Mouse (Mus musculus): ENCODE measurements around the gene Vldlr. TPM values are rescaled to one million over a fixed set of nuclear protein-coding genes. Genes with fewer than 3 reads are reported as not detected.

Vldlr gene
- polyA plus RNA-seq, 1 experiment from 2014 or later = 38.4 TPM

- no peak overlapping the region for H3K9ac ChIP-seq (replicated peaks)
- H3K9me3 ChIP-seq = no peaks in the 10 kb centered on the region
- 91% methylated on average over 4 of the region's 4 CpGs for WGBS
- no peak overlapping the region for H3K27ac ChIP-seq (replicated peaks)
- H3K4me3 ChIP-seq = no peak overlapping the region
- H3K4me2 ChIP-seq (replicated peaks) = no peak overlapping the region
- peaks cover 90% of the 10 kb centered on the region for H3K36me3 ChIP-seq
- ATAC-seq (replicated peaks) = no peak
- no peaks in the 10 kb centered on the region for H3K27me3 ChIP-seq
- H3K4me1 ChIP-seq = no peaks in the 10 kb centered on the region
Measured at GRCm38 (mm10) chr19:27243527-27243926, 27.2 kb downstream of the Vldlr start.

GRCm38 (mm10) chr19:27254756-27255155 lies 38.5 kb downstream of the Vldlr start:
- H3K9me3 ChIP-seq = no peaks in the 10 kb centered on the region
- no peak overlapping the region for H3K9ac ChIP-seq (replicated peaks)
- H3K4me3 ChIP-seq = no peak overlapping the region
- H3K27me3 ChIP-seq = no peaks in the 10 kb centered on the region
- H3K27ac ChIP-seq (replicated peaks) = no peak overlapping the region
- no peaks in the 10 kb centered on the region for H3K4me1 ChIP-seq
- WGBS = 90% methylated on average over 5 of the region's 5 CpGs
- peaks cover 28% of the 10 kb centered on the region for H3K36me3 ChIP-seq
- H3K4me2 ChIP-seq (replicated peaks) = no peak overlapping the region
- ATAC-seq (replicated peaks) = no peak

- ATAC-seq (replicated peaks) = no peak
- Histone ChIP-seq H3K36me3 (peaks cover 19% of the 10 kb centered on the region; the same call in 1 of the 2 replicates), H3K9me3 (no peaks in the 10 kb centered on the region), H3K9ac (replicated peaks) (no peak overlapping the region), H3K4me2 (replicated peaks) (no peak overlapping the region), H3K27ac (replicated peaks) (no peak overlapping the region), H3K27me3 (no peaks in the 10 kb centered on the region), H3K4me1 (no peaks in the 10 kb centered on the region), H3K4me3 (no peak overlapping the region)
- WGBS = 85% methylated on average over 3 of the region's 3 CpGs
Measured at GRCm38 (mm10) chr19:27255678-27256077, 39.4 kb downstream of the Vldlr start.

GRCm38 (mm10) chr19:27260102-27260501 lies 43.8 kb downstream of the Vldlr start:
- Histone ChIP-seq H3K27me3 (no peaks in the 10 kb centered on the region), H3K9me3 (no peaks in the 10 kb centered on the region), H3K4me2 (replicated peaks) (no peak overlapping the region), H3K4me1 (no peaks in the 10 kb centered on the region), H3K4me3 (no peak overlapping the region), H3K9ac (replicated peaks) (no peak overlapping the region), H3K36me3 (no peaks in the 10 kb centered on the region), H3K27ac (replicated peaks) (no peak overlapping the region)
- no peak for ATAC-seq (replicated peaks)
- 59% methylated on average over 4 of the region's 4 CpGs for WGBS

- 87% methylated on average over 8 of the region's 8 CpGs for WGBS
- Histone ChIP-seq H3K27ac (replicated peaks) (no peak overlapping the region), H3K9me3 (no peaks in the 10 kb centered on the region), H3K27me3 (no peaks in the 10 kb centered on the region), H3K4me1 (no peaks in the 10 kb centered on the region), H3K36me3 (no peaks in the 10 kb centered on the region), H3K9ac (replicated peaks) (no peak overlapping the region), H3K4me3 (no peak overlapping the region), H3K4me2 (replicated peaks) (no peak overlapping the region)
- no peak for ATAC-seq (replicated peaks)
Measured at GRCm38 (mm10) chr19:27260621-27261278, 44.5 kb downstream of the Vldlr start.

- Histone ChIP-seq H3K9me3 (no peaks in the 10 kb centered on the region), H3K36me3 (no peaks in the 10 kb centered on the region), H3K27ac (replicated peaks) (no peak overlapping the region), H3K4me1 (no peaks in the 10 kb centered on the region), H3K27me3 (no peaks in the 10 kb centered on the region), H3K9ac (replicated peaks) (no peak overlapping the region), H3K4me3 (no peak overlapping the region), H3K4me2 (replicated peaks) (no peak overlapping the region)
- no peak for ATAC-seq (replicated peaks)
- 79% methylated on average over 3 of the region's 3 CpGs for WGBS
Measured at GRCm38 (mm10) chr19:27262141-27262540, 45.9 kb downstream of the Vldlr start.

GRCm38 (mm10) chr19:27273385-27273784 lies 57.1 kb downstream of the Vldlr start:
- Histone ChIP-seq H3K9me3 (no peaks in the 10 kb centered on the region), H3K36me3 (no peaks in the 10 kb centered on the region), H3K4me3 (no peak overlapping the region), H3K9ac (replicated peaks) (no peak overlapping the region), H3K27ac (replicated peaks) (no peak overlapping the region), H3K4me1 (no peaks in the 10 kb centered on the region), H3K4me2 (replicated peaks) (no peak overlapping the region), H3K27me3 (no peaks in the 10 kb centered on the region)
- no peak for ATAC-seq (replicated peaks)
- WGBS = 76% methylated on average over 2 of the region's 2 CpGs

GRCm38 (mm10) chr19:27274382-27274781 lies 58.1 kb downstream of the Vldlr start:
- H3K27me3 ChIP-seq = no peaks in the 10 kb centered on the region
- H3K9ac ChIP-seq (replicated peaks) = no peak overlapping the region
- H3K9me3 ChIP-seq = no peaks in the 10 kb centered on the region
- no peak overlapping the region for H3K4me3 ChIP-seq
- no peak overlapping the region for H3K27ac ChIP-seq (replicated peaks)
- H3K36me3 ChIP-seq = no peaks in the 10 kb centered on the region
- 90% methylated on average over 1 of the region's 1 CpGs for WGBS
- no peak overlapping the region for H3K4me2 ChIP-seq (replicated peaks)
- H3K4me1 ChIP-seq = no peaks in the 10 kb centered on the region
- no peak for ATAC-seq (replicated peaks)

GRCm38 (mm10) chr19:27279174-27279573 lies 62.9 kb downstream of the Vldlr start:
- H3K9ac ChIP-seq (replicated peaks) = no peak overlapping the region
- H3K9me3 ChIP-seq = no peaks in the 10 kb centered on the region
- H3K36me3 ChIP-seq = no peaks in the 10 kb centered on the region
- no peak overlapping the region for H3K4me3 ChIP-seq
- no peaks in the 10 kb centered on the region for H3K4me1 ChIP-seq
- no peak overlapping the region for H3K4me2 ChIP-seq (replicated peaks)
- 97% methylated on average over 2 of the region's 2 CpGs for WGBS
- no peaks in the 10 kb centered on the region for H3K27me3 ChIP-seq
- no peak for ATAC-seq (replicated peaks)
- no peak overlapping the region for H3K27ac ChIP-seq (replicated peaks)

Other genes with a start within 250 kb of the Vldlr start
- 0.04 TPM in 2 replicates for gene Kcnv2, start 106.1 kb downstream of the Vldlr start, polyA plus RNA-seq (2015; fragmentation: Nextera tagmentation; extraction: Ambion mirVana)
- 65.7 and 76.5 TPM in 2 replicates for gene Pum3, start 213.3 kb downstream of the Vldlr start, polyA plus RNA-seq (2015; fragmentation: Nextera tagmentation; extraction: Ambion mirVana)

All from forebrain, embryonic 15.5 days (tissue).